Mouse (Mus musculus) cerebellum, adult 9-10 months (tissue): ENCODE data around the gene Ltbp2.

Experiments
- DNase-seq: peaks from one replicate; pipeline ENCODE4 v3.0.0; 2022

Ltbp2 gene

GRCm38 (mm10) chr12:84875761-84876480 lies 411 bp downstream of the Ltbp2 start:
- no peak for DNase-seq

GRCm38 (mm10) chr12:84873434-84873833 lies 2.9 kb downstream of the Ltbp2 start:
- DNase-seq = peak; percentile 63

GRCm38 (mm10) chr12:84872310-84872709 lies 4.0 kb downstream of the Ltbp2 start:
- no peak for DNase-seq

- DNase-seq = no peak
Observed at GRCm38 (mm10) chr12:84865431-84865830, 10.9 kb downstream of the Ltbp2 start.

- no peak for DNase-seq
Observed at GRCm38 (mm10) chr12:84864801-84865200, 11.5 kb downstream of the Ltbp2 start.

GRCm38 (mm10) chr12:84863196-84863595 lies 13.1 kb downstream of the Ltbp2 start:
- no peak for DNase-seq

GRCm38 (mm10) chr12:84862136-84862910 lies 14.0 kb downstream of the Ltbp2 start:
- peak; percentile 73 for DNase-seq

- DNase-seq = no peak
Observed at GRCm38 (mm10) chr12:84858149-84859113, 17.9 kb downstream of the Ltbp2 start.

- no peak for DNase-seq
Observed at GRCm38 (mm10) chr12:84857706-84858105, 18.6 kb downstream of the Ltbp2 start.

- DNase-seq = no peak
Observed at GRCm38 (mm10) chr12:84856532-84856931, 19.8 kb downstream of the Ltbp2 start.

GRCm38 (mm10) chr12:84855084-84855625 lies 21.2 kb downstream of the Ltbp2 start:
- DNase-seq = no peak

- DNase-seq = no peak
Observed at GRCm38 (mm10) chr12:84854392-84855033, 21.8 kb downstream of the Ltbp2 start.

GRCm38 (mm10) chr12:84851403-84852040 lies 24.8 kb downstream of the Ltbp2 start:
- DNase-seq = no peak

- DNase-seq = no peak
Observed at GRCm38 (mm10) chr12:84847882-84848281, 28.4 kb downstream of the Ltbp2 start.

GRCm38 (mm10) chr12:84847480-84847879 lies 28.9 kb downstream of the Ltbp2 start:
- no peak for DNase-seq

- no peak for DNase-seq
Observed at GRCm38 (mm10) chr12:84846594-84847014, 29.7 kb downstream of the Ltbp2 start.

- DNase-seq = peak; percentile 69
Observed at GRCm38 (mm10) chr12:84842706-84843105, 33.6 kb downstream of the Ltbp2 start.

GRCm38 (mm10) chr12:84841158-84842140 lies 34.9 kb downstream of the Ltbp2 start:
- DNase-seq = peak; percentile 92

- no peak for DNase-seq
Observed at GRCm38 (mm10) chr12:84840734-84841133, 35.6 kb downstream of the Ltbp2 start.

GRCm38 (mm10) chr12:84839965-84840364 lies 36.4 kb downstream of the Ltbp2 start:
- DNase-seq = no peak
